Comparison of ENCODE assay signal across 12 mouse cellular contexts in genomic region chr4:123328946-123329345, GRCm38 (mm10). TPM values are rescaled to one million over a fixed set of nuclear protein-coding genes. Genes with fewer than 3 reads are reported as not detected.
"Had no signal": no experiment of that assay in that cellular context is flagged by ENCODE, and none has a peak within 500 bp of the region (broad histone marks: within the 10 kb centered on the region; RNA-seq: fewer than 3 reads in every experiment).

No protein-coding gene starts in this region.

- DNase-seq: kidney, adult 2 months; kidney, postnatal 14 days; liver; liver, embryonic 13.5 days; liver, postnatal 0 days; lung, postnatal 14 days; retina, postnatal 1 day; right cerebral cortex, postnatal 14 days had no signal

RNA-seq across cellular contexts. Expression of gene Oxct2a, which starts 5.5 kb away (rescaled TPM):
- total RNA-seq: left cerebral cortex, adult 2 months; left cerebral cortex, postnatal 14 days; monocyte, adult 5-6 weeks had no signal

RNA-seq across cellular contexts. Expression of gene Bmp8a, which starts 14.1 kb away (rescaled TPM):
- total RNA-seq: layer of hippocampus, postnatal 14 days; monocyte, adult 5-6 weeks had no signal
